Comparison of ENCODE assay signal across 16 mouse cellular contexts in the genomic region with DNA sequence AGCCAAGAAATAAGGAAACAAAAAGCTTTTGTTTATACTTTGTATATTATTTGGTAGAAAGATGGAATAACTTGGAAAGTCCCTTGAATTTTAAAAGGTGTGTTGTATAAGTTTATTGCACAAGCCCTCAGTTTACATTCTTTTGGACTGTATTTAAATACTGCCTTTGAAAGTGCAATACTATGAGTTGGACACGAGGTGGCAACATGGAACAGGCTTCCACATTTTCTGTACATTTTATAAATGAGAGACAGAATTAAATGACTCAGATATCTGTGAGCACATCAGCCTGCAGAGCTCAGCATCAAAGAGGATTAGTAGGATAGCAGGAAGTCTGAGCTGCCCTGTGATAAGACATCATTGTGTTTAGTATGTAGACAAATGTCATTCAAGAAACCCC. TPM values are rescaled to one million over a fixed set of nuclear protein-coding genes. Genes with fewer than 3 reads are reported as not detected.
DNase-seq lines count a peak whose midpoint lies in the region; ATAC-seq and TF ChIP-seq lines count a peak whose summit lies in the region.
"Had no signal": no experiment of that assay in that cellular context is flagged by ENCODE, and none has a peak within 500 bp of the region (broad histone marks: within the 10 kb centered on the region; RNA-seq: fewer than 3 reads in every experiment).

No protein-coding gene starts in this region.

- H3K4me3 ChIP-seq in gastrocnemius, adult 2 months = no peak overlapping the region
- no peak overlapping the region for H3K4me3 ChIP-seq in lung, embryonic 14.5 days (ENCODE audit: low read depth, low read length)
- H3K4me3 ChIP-seq in E14TG2a.4 (replicated peaks; ENCODE audit: low read length) = no peak overlapping the region
- H3K4me3 ChIP-seq: hindbrain, embryonic 15.5 days; liver, embryonic 15.5 days; midbrain, embryonic 12.5 days had no signal

- intact Hi-C loops in gastrocnemius, adult 2 months (cut with DNase I) = no loop called here

- H3K4me1 ChIP-seq in lung, embryonic 14.5 days (ENCODE audit: insufficient read depth) = no peaks in the 10 kb centered on the region
- H3K4me1 ChIP-seq in E14TG2a.4 (replicated peaks; ENCODE audit: low read depth, low read length) = no peaks in the 10 kb centered on the region
- H3K4me1 ChIP-seq: hindbrain, embryonic 15.5 days; liver, embryonic 15.5 days; midbrain, embryonic 12.5 days had no signal

- TF ChIP-seq CTCF in gastrocnemius, adult 2 months (IDR thresholded peaks at IDR 0.05) = peak; percentile 14; the same call in 1 of the 2 replicates
- TF ChIP-seq CTCF in lung, embryonic 14.5 days (IDR thresholded peaks at IDR 0.05; ENCODE audit: low read depth) = no peak; the same call in 1 of the 2 replicates
- peak; percentile 38 for TF ChIP-seq CTCF in E14TG2a.4 (conservative IDR thresholded peaks at IDR 0.05; ENCODE audit: low read length)

- no peak for ATAC-seq in lung, embryonic 14.5 days (ENCODE audit: insufficient read depth)

- H3K27me3 ChIP-seq in lung, embryonic 14.5 days (ENCODE audit: insufficient read depth, low read length) = no peaks in the 10 kb centered on the region
- no peaks in the 10 kb centered on the region for H3K27me3 ChIP-seq in E14TG2a.4 (ENCODE audit: insufficient read depth, low read length)
- H3K27me3 ChIP-seq: hindbrain, embryonic 15.5 days; liver, embryonic 15.5 days; midbrain, embryonic 12.5 days had no signal

- no peak overlapping the region for H3K4me2 ChIP-seq in lung, embryonic 14.5 days
- H3K4me2 ChIP-seq: heart, embryonic 11.5 days; hindbrain, embryonic 15.5 days; liver, embryonic 15.5 days; midbrain, embryonic 12.5 days had no signal

- H3K9ac ChIP-seq in lung, embryonic 14.5 days = no peak overlapping the region
- H3K9ac ChIP-seq: hindbrain, embryonic 15.5 days; liver, embryonic 15.5 days; midbrain, embryonic 12.5 days had no signal

- no peaks in the 10 kb centered on the region for H3K9me3 ChIP-seq in lung, embryonic 14.5 days (ENCODE audit: low read depth, low read length)
- no peaks in the 10 kb centered on the region for H3K9me3 ChIP-seq in E14TG2a.4 (ENCODE audit: low read length)
- H3K9me3 ChIP-seq: hindbrain, embryonic 15.5 days; liver, embryonic 15.5 days; midbrain, embryonic 12.5 days had no signal

- no peak for DNase-seq in gastrocnemius, adult 2 months
- DNase-seq in gastrocnemius, postnatal 10 days = no peak
- peak; percentile 1 for DNase-seq in lung, embryonic 14.5 days
- no peak for DNase-seq in lung, postnatal 36 days
- DNase-seq in embryo, embryonic 10.5 days (ENCODE audit: low spot score) = peak; percentile 5
- no peak for DNase-seq in cerebellum, adult 9-11 months
- no peak for DNase-seq in layer of hippocampus, adult 9-10 months (ENCODE audit: low spot score)
- DNase-seq: cerebellum, adult 11 months; kidney, postnatal 4 days; thymus, postnatal 14 days had no signal

- WGBS in lung, embryonic 14.5 days = 14% methylated on average over 1 of the region's 1 CpGs

- H3K27ac ChIP-seq in gastrocnemius, adult 2 months = no peak overlapping the region
- no peak overlapping the region for H3K27ac ChIP-seq in lung, embryonic 14.5 days (ENCODE audit: low read depth)
- H3K27ac ChIP-seq: hindbrain, embryonic 15.5 days; liver, embryonic 15.5 days; midbrain, embryonic 12.5 days had no signal

- H3K36me3 ChIP-seq in lung, embryonic 14.5 days (ENCODE audit: insufficient read depth) = no peaks in the 10 kb centered on the region
- no peaks in the 10 kb centered on the region for H3K36me3 ChIP-seq in E14TG2a.4 (ENCODE audit: insufficient read depth, low read length)
- H3K36me3 ChIP-seq: hindbrain, embryonic 15.5 days; liver, embryonic 15.5 days; midbrain, embryonic 12.5 days had no signal

RNA-seq across cellular contexts. Expression of gene Skint7, which starts 11.4 kb away (rescaled TPM):
- not detected for total RNA-seq in gastrocnemius, adult 2 months (2021)
- not detected for total RNA-seq in gastrocnemius, postnatal 10 days (2021)
- not detected in 2 replicates for polyA plus RNA-seq in lung, embryonic 14.5 days (2014; fragmentation: Nextera tagmentation; extraction: Ambion mirVana)
- polyA plus RNA-seq: heart, embryonic 11.5 days; hindbrain, embryonic 15.5 days; liver, embryonic 15.5 days; midbrain, embryonic 12.5 days had no signal

RNA-seq across cellular contexts. Expression of gene Skint8, which starts 42.1 kb away (rescaled TPM):
- not detected for total RNA-seq in gastrocnemius, adult 2 months (2021)
- total RNA-seq in gastrocnemius, postnatal 10 days (2021) = not detected
- polyA plus RNA-seq in lung, embryonic 14.5 days (2014; fragmentation: Nextera tagmentation; extraction: Ambion mirVana) = not detected in 2 replicates
- polyA plus RNA-seq: heart, embryonic 11.5 days; hindbrain, embryonic 15.5 days; liver, embryonic 15.5 days; midbrain, embryonic 12.5 days had no signal

RNA-seq across cellular contexts. Expression of gene Skint1, which starts 44.8 kb away (rescaled TPM):
- not detected for total RNA-seq in gastrocnemius, adult 2 months (2021)
- total RNA-seq in gastrocnemius, postnatal 10 days (2021) = not detected
- not detected in 2 replicates for polyA plus RNA-seq in lung, embryonic 14.5 days (2014; fragmentation: Nextera tagmentation; extraction: Ambion mirVana)
- total RNA-seq: left cerebral cortex, postnatal 14 days had no signal
- polyA plus RNA-seq: heart, embryonic 11.5 days; hindbrain, embryonic 15.5 days; liver, embryonic 15.5 days; midbrain, embryonic 12.5 days had no signal

RNA-seq across cellular contexts. Expression of gene Slc5a9, which starts 58.6 kb away (rescaled TPM):
- not detected for total RNA-seq in gastrocnemius, adult 2 months (2021)
- total RNA-seq in gastrocnemius, postnatal 10 days (2021) = under 1 TPM; 0.11 to 0.12 TPM
- not detected in 2 replicates for polyA plus RNA-seq in lung, embryonic 14.5 days (2014; fragmentation: Nextera tagmentation; extraction: Ambion mirVana)
- total RNA-seq: left cerebral cortex, postnatal 14 days had no signal
- polyA plus RNA-seq: heart, embryonic 11.5 days; midbrain, embryonic 12.5 days had no signal

Comparison
In these comparisons a context has a peak if more than half of its experiments do, and no peak if none do; other contexts are left out.
1. DNase-seq: peak in lung, embryonic 14.5 days (single experiment) and embryo, embryonic 10.5 days (single experiment); none in gastrocnemius, adult 2 months (single experiment), gastrocnemius, postnatal 10 days (single experiment), lung, postnatal 36 days (single experiment), cerebellum, adult 9-11 months (single experiment) and layer of hippocampus, adult 9-10 months (single experiment).